Mouse (Mus musculus) duodenum, adult 2 months (tissue): ENCODE measurements around the gene Kctd7. TPM values are rescaled to one million over a fixed set of nuclear protein-coding genes. Genes with fewer than 3 reads are reported as not detected.

Experiments used
- polyA plus RNA-seq: library from polyadenylated mRNA; depleted of rRNA; stranded (reverse); fragments of >200 nt; gene quantifications from 2 replicates; pipeline ENCODE4 v1.2.3, GENCODE M21; 2012; ENCODE audit warnings: low replicate concordance; rRNA removed

Gene Kctd7
- 1.5 and 3.0 TPM in 2 replicates for polyA plus RNA-seq

GRCm38 (mm10) chr5:130144334-130145312 lies at the start of gene Kctd7:
Gene Kctd7 (plus strand): TSS chr5:130144861.

GRCm38 (mm10) chr5:130171423-130171954 lies 26.8 kb downstream of the Kctd7 start, which contains the start of gene Rabgef1:
Gene Rabgef1 (plus strand): TSS chr5:130171798.

Other genes starting within 250 kb of the Kctd7 start
- gene Zbed5, start 249.1 kb upstream of the Kctd7 start, polyA plus RNA-seq, result 0.21 and 0.55 TPM in 2 replicates
- 0.06 and 0.39 TPM in 2 replicates for gene Phkg1, start 246.3 kb upstream of the Kctd7 start, polyA plus RNA-seq
- gene Nupr1l, start 236.3 kb upstream of the Kctd7 start, polyA plus RNA-seq, result 3.3 and 4.1 TPM in 2 replicates
- 6.6 and 11.2 TPM in 2 replicates for gene Vkorc1l1, start 202.9 kb upstream of the Kctd7 start, polyA plus RNA-seq
- gene Gusb, start 141.8 kb upstream of the Kctd7 start, polyA plus RNA-seq, result 10.1 and 18.6 TPM in 2 replicates
- gene Asl, start 115.6 kb upstream of the Kctd7 start, polyA plus RNA-seq, result 26.2 and 43.8 TPM in 2 replicates
- gene Crcp, start 115.6 kb upstream of the Kctd7 start, polyA plus RNA-seq, result 3.9 and 4.3 TPM in 2 replicates
- gene Tpst1, start 71.5 kb upstream of the Kctd7 start, polyA plus RNA-seq, result 6.3 and 7.4 TPM in 2 replicates
- gene Rabgef1, start 26.9 kb downstream of the Kctd7 start, polyA plus RNA-seq, result 8.2 and 15.3 TPM in 2 replicates
- 24.5 and 27.0 TPM in 2 replicates for gene Tmem248, start 72.2 kb downstream of the Kctd7 start, polyA plus RNA-seq
- gene Sbds, start 110.7 kb downstream of the Kctd7 start, polyA plus RNA-seq, result 19.1 and 39.9 TPM in 2 replicates
- 4.0 and 7.3 TPM in 2 replicates for gene Tyw1, start 110.8 kb downstream of the Kctd7 start, polyA plus RNA-seq
- 0.04 and 0.07 TPM in 2 replicates for gene Caln1, start 224.6 kb downstream of the Kctd7 start, polyA plus RNA-seq
- not detected in 2 replicates for gene A330070K13Rik, start 239.8 kb downstream of the Kctd7 start, polyA plus RNA-seq